Mouse (Mus musculus) stomach, postnatal 0 days (tissue): ENCODE measurements around the gene Tnfrsf25.

Experiments used
- CTCF ChIP-seq: IDR thresholded peaks from 2 replicates; pipeline ENCODE4 v1.5.1; 2016; ENCODE audit warnings: antibody characterized with exemption, low read depth, mild to moderate bottlenecking, moderate library complexity
- EP300 ChIP-seq: optimal IDR thresholded peaks from 2 replicates; pipeline ENCODE3; 2016; ENCODE audit warnings: antibody characterized with exemption

DNA sequence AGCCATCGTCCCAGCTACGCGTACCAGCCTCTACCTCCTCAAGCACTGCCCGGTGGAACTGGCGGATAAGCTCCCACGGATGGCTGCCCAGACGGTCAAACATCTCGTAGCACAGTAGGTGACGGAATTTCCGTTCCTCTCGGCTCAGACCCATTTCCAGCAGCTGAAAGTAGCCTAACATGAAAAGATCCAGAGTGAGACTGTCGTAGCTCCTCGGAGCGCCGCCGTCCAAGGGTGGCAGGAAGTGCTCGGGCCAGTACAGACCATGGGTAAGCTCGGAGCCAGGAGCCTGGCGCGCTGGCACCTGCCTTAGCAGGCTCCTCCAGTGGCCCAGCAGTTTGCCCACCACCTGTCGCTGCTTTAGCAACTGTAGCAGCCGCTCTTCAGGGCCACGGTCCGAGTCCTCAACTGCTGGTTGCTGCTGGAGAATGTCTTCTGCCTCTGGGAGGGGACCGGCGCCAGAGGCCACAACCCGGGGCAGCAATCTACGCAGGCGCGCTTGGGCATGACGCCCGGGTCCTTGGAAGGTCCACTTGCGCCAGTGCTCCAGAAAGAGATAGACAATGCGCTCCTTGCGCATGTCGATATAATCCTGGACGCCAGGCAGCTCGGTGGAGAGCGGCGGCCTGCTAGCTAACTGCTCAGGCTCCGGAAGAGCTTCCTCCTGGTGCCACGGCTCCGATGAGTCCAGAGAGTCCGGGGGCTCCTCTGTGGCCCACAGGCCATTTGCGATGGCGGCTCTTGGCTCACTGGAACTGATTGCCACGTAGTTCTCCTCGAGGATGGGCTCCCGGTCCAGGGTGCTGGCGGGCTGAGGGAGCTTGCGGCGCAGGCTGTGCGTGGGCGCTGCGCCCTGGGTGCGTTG is 9.7 kb downstream of the Tnfrsf25 start:
- no peak for TF ChIP-seq CTCF
- no peak for TF ChIP-seq EP300
